Mouse (Mus musculus): Measurements from ENCODE around the gene Ptgis.

- TF ChIP-seq CTCF (IDR thresholded peaks at IDR 0.05; ENCODE audit: control insufficient read depth, insufficient read depth, insufficient replicate concordance, low read depth, low read length), result no peak
- no peak for TF ChIP-seq POLR2A (IDR thresholded peaks at IDR 0.05; ENCODE audit: control insufficient read depth, low read depth, low read length)
Measured at GRCm38 (mm10) chr2:167201463-167202291, 38.7 kb downstream of the Ptgis start.

All from testis, adult 2 months (tissue).